8 mouse cellular contexts compared by ENCODE assay signal in the genomic region with DNA sequence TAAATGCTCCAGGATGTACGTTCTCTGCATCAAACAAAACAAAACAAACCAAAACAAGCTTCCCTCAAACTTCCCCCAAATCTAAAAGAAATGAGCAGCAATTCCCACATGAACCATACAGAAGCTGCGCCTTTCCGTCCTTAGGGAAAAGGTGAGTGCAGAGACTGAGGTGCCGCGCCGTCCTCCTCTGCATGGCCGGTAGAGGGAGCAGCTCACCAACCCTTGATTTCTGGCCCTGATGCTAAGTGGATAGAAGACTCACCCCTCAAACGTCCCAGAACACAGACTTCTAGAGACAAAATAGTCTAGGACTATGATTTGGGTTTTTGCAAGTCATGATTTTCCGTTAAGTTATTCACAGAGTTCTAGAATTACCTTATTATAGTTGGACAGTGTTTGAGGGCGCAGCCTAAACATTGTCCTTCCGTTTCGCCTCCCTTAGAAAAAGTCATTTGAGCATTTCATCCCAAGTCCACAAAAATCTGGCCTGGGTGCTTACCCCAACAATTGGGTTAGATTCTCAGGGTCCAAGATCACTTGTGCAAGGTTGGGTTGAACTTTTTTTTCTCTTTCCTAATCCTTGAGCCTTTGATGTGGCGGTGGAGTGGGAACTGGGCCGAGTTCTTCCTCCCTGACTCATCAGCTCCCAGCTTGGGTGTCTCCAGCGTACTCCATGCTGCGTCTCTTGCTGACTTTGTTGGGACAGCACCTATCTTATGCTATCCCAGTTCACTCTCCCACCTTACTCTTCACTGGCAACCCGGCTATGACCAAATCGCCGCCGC. TPM values are rescaled to one million over a fixed set of nuclear protein-coding genes. Genes with fewer than 3 reads are reported as not detected.
A peak's percentile ranks its signal among the peaks of the same experiment; 100 is the strongest.
DNase-seq lines count a peak whose midpoint lies in the region; ATAC-seq lines count a peak whose summit lies in the region.

No protein-coding gene starts in this region.

- ATAC-seq in granulocyte monocyte progenitor cell, adult 5-6 weeks (replicated peaks; ENCODE audit: poor library complexity, severe bottlenecking): peak; percentile 71

- DNase-seq in ovary, postnatal 14 days (ENCODE audit: low spot score): peak; percentile 66
- DNase-seq in ovary, postnatal 10 days (ENCODE audit: low spot score): no peak
- peak; percentile 76 for DNase-seq in R1 (ENCODE audit: low read depth, low spot score)
- peak; percentile 43 for DNase-seq in embryo, embryonic 11.5 days (ENCODE audit: low read depth, low spot score)
- DNase-seq in layer of hippocampus, postnatal 25 days (ENCODE audit: extremely low spot score in 1 of 2, low spot score in 1 of 2): peak; percentile 36 to 72
- DNase-seq in mesoderm, embryonic 11.5 days (ENCODE audit: low read depth, low spot score): peak; percentile 69
- no peak for DNase-seq in spleen, postnatal 36 days (ENCODE audit: low spot score in 2 of 2)

RNA-seq across cellular contexts. Expression of a gene that starts 33.5 kb away (rescaled TPM):
- total RNA-seq in granulocyte monocyte progenitor cell, adult 5-6 weeks (2014; fragmentation: Nextera tagmentation): 63.9 and 77.9 TPM in 2 replicates
- total RNA-seq in granulocyte monocyte progenitor cell, adult 5-6 weeks (2017): 114 and 117 TPM in 2 replicates
- total RNA-seq in layer of hippocampus, postnatal 25 days (2021): 10 to 100 TPM; 59.0 to 64.0 TPM

Comparison
In these comparisons a context has a peak if more than half of its experiments do, and no peak if none do; other contexts are left out.
1. DNase-seq: peak in ovary, postnatal 14 days (single experiment), R1 (single experiment), embryo, embryonic 11.5 days (single experiment), layer of hippocampus, postnatal 25 days (2 of 2) and mesoderm, embryonic 11.5 days (single experiment); none in ovary, postnatal 10 days (single experiment) and spleen, postnatal 36 days (0 of 2).